Mouse (Mus musculus) hindbrain, embryonic 11.5 days (tissue): ENCODE results near the gene Itsn1. TPM values are rescaled to one million over a fixed set of nuclear protein-coding genes. Genes with fewer than 3 reads are reported as not detected.

Source experiments
- ATAC-seq: fragments of 200-750 bp; cut with Nextera tagmentation; 2 replicates; pipeline ENCODE4 v1.8.0; 2017; ENCODE audit warnings: mild to moderate bottlenecking, moderate TSS enrichment, moderate library complexity; ENCODE audit not compliant: low FRiP score
- DNase-seq: peaks from one replicate; pipeline ENCODE4 v3.0.0-alpha.2; 2015; ENCODE audit warnings: low spot score
- H3K27ac ChIP-seq: fragments of 300-500 bp; sonication (generic); 2 replicates; pipeline ENCODE4 v1.5.1; 2014; ENCODE audit warnings: mild to moderate bottlenecking, low read depth, low read length
- H3K27me3 ChIP-seq: fragments of 300-500 bp; sonication (generic); 2 replicates; pipeline ENCODE4 v1.6.1; 2014; ENCODE audit warnings: mild to moderate bottlenecking, low read length, moderate library complexity, mixed read lengths; ENCODE audit not compliant: control insufficient read depth, insufficient read depth
- H3K36me3 ChIP-seq: fragments of 300-500 bp; sonication (generic); 2 replicates; pipeline ENCODE4 v1.6.1; 2014; ENCODE audit warnings: mild to moderate bottlenecking, low read length, moderate library complexity, mixed read lengths; ENCODE audit not compliant: control insufficient read depth, insufficient read depth
- H3K4me1 ChIP-seq: fragments of 300-500 bp; sonication (generic); replicated peaks from 2 replicates; pipeline ENCODE4 v1.6.1; 2014; ENCODE audit warnings: low read length, mixed read lengths; ENCODE audit not compliant: control insufficient read depth, insufficient read depth
- H3K4me2 ChIP-seq: fragments of 300-500 bp; sonication (generic); replicated peaks from 2 replicates; pipeline ENCODE4 v1.6.1; 2014; ENCODE audit warnings: mild to moderate bottlenecking, low read depth, low read length
- H3K4me3 ChIP-seq: fragments of 300-500 bp; sonication (generic); 2 replicates; pipeline ENCODE4 v1.5.1; 2014; ENCODE audit warnings: low read depth, low read length
- H3K9ac ChIP-seq: fragments of 300-500 bp; sonication (generic); 2 replicates; pipeline ENCODE4 v1.6.1; 2014; ENCODE audit warnings: low read depth, low read length
- H3K9me3 ChIP-seq: fragments of 300-500 bp; sonication (generic); 2 replicates; pipeline ENCODE4 v1.6.1; 2016; ENCODE audit warnings: low read length; ENCODE audit not compliant: control insufficient read depth
- WGBS: fragments of 180-500 bp; shearing (Covaris S2); extraction: QIAGEN DNeasy Blood & Tissue Kit; methylation state at CpG from one replicate; pipeline ENCODE4 v1.1.7; 2014; 5-methylcytosine and 5-hydroxymethylcytosine counted together
- polyA plus RNA-seq: library from polyadenylated mRNA; unstranded; fragments of >200 nt; fragmentation: Nextera tagmentation; extraction: Ambion mirVana; gene quantifications from 2 replicates; pipeline ENCODE4 v1.2.1, GENCODE M21; 2014

The Itsn1 gene
- polyA plus RNA-seq, 1 experiment from 2014 or later, result 61.1 TPM

- H3K9me3 ChIP-seq, result no peaks in the 10 kb centered on the region
- no peaks in the 10 kb centered on the region for H3K36me3 ChIP-seq
- ATAC-seq, result no peak
- no peak overlapping the region for H3K4me2 ChIP-seq
- H3K27me3 ChIP-seq, result no peaks in the 10 kb centered on the region
- no peak overlapping the region for H3K9ac ChIP-seq
- H3K27ac ChIP-seq, result no peak overlapping the region
- H3K4me1 ChIP-seq, result peaks cover 20% of the 10 kb centered on the region
- no peak for DNase-seq
- WGBS, result 91% methylated on average over 6 of the region's 6 CpGs
- no peak overlapping the region for H3K4me3 ChIP-seq
These were observed 39.5 kb downstream of the Itsn1 start for GRCm38 (mm10) chr16:91768586-91768985.

- Histone ChIP-seq H3K27ac (peak overlapping the region; percentile 70), H3K36me3 (no peaks in the 10 kb centered on the region), H3K4me3 (no peak overlapping the region), H3K9ac (no peak overlapping the region), H3K4me2 (no peak overlapping the region), H3K27me3 (no peaks in the 10 kb centered on the region), H3K4me1 (peaks cover 18% of the 10 kb centered on the region), H3K9me3 (no peaks in the 10 kb centered on the region)
- 74% methylated on average over 5 of the region's 5 CpGs for WGBS
- ATAC-seq (no peak), DNase-seq (no peak)
These were observed 40.8 kb downstream of the Itsn1 start for GRCm38 (mm10) chr16:91769911-91770310.

GRCm38 (mm10) chr16:91770662-91771061 lies 41.6 kb downstream of the Itsn1 start:
- Histone ChIP-seq H3K9ac (no peak overlapping the region), H3K36me3 (no peaks in the 10 kb centered on the region), H3K27me3 (no peaks in the 10 kb centered on the region), H3K9me3 (no peaks in the 10 kb centered on the region), H3K4me2 (0 out of 2 replicates have a peak overlapping the region, but pooled peaks have one; percentile 14), H3K27ac (peak overlapping the region; percentile 70), H3K4me3 (no peak overlapping the region), H3K4me1 (peaks cover 18% of the 10 kb centered on the region)
- 27% methylated on average over 5 of the region's 5 CpGs for WGBS
- DNase-seq (peak; percentile 79), ATAC-seq (peak; percentile 95)

- Histone ChIP-seq H3K27me3 (no peaks in the 10 kb centered on the region), H3K9ac (no peak overlapping the region), H3K4me1 (peaks cover 15% of the 10 kb centered on the region), H3K4me2 (no peak overlapping the region), H3K9me3 (no peaks in the 10 kb centered on the region), H3K36me3 (no peaks in the 10 kb centered on the region), H3K27ac (peak overlapping the region; percentile 70), H3K4me3 (no peak overlapping the region)
- DNase-seq (peak; percentile 28), ATAC-seq (peak; percentile 33)
- 63% methylated on average over 6 of the region's 6 CpGs for WGBS
These were observed 42.3 kb downstream of the Itsn1 start for GRCm38 (mm10) chr16:91771334-91771733.

DNA sequence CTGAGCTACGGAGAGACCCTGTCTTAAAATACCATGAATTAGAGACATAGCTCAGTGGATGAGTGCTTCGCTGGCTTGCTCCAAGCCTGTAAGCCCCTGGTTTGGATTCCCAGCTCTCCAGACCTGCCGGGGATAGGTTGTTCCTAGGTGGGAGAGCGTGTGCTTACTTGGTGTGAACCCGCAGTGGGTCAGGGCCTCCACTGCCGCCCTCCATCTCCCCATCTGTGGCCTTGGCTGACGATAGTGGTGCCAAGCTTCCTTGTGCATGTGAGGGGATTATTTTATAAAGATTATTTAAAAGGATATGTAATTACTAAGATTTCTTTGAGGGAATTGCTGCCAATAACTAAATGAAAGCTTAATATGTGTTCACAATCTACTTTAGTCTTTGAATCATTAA lies 43.5 kb downstream of the Itsn1 start:
- DNase-seq (no peak), ATAC-seq (no peak)
- Histone ChIP-seq H3K9me3 (no peaks in the 10 kb centered on the region), H3K27me3 (no peaks in the 10 kb centered on the region), H3K4me3 (no peak overlapping the region), H3K9ac (no peak overlapping the region), H3K27ac (no peak overlapping the region), H3K4me2 (no peak overlapping the region), H3K4me1 (peaks cover 15% of the 10 kb centered on the region), H3K36me3 (no peaks in the 10 kb centered on the region)
- WGBS, result 80% methylated on average over 7 of the region's 7 CpGs

DNA sequence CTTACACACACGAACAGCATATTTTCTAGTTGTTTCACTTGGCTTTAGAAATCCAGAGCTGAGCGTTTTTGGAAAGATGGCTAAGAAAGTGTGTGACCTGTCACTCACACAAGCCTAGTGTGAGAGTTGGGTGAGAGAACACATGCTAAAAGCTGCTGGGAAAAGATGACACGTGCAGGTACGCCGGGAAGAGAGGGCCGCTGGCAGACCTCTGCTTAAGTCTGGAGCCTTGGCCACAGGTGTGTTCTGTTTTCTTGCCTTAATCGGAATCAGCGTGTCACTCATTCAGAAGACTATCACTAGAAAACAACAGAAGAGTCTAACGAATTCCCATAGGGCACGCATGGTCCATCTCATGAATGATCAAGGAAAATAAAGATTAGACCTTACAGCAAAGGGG lies 50.5 kb downstream of the Itsn1 start:
- 82% methylated on average over 10 of the region's 10 CpGs for WGBS
- ATAC-seq, result no peak

DNA sequence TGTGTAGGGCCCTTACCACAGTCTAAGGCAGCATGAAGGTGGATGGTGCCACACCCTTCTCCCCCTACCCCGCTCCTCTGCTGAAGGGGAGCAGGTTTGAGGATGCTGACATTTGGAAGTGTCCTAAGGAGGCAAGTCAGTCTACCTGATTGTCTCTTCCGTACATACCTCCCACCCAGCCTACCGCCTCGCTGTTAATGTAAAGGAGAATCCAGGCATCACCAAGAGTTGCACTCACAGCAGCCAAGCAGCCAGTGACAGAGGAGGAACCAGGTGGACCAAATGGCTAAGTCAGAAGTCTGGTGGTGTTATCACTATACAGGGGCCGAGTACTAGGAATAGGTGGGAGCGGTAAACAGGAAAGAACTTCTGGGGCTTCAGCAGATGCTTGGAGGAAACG lies 51.1 kb downstream of the Itsn1 start:
- Histone ChIP-seq H3K9me3 (no peaks in the 10 kb centered on the region), H3K4me2 (no peak overlapping the region), H3K27me3 (no peaks in the 10 kb centered on the region), H3K9ac (no peak overlapping the region), H3K4me3 (no peak overlapping the region), H3K4me1 (no peaks in the 10 kb centered on the region), H3K36me3 (no peaks in the 10 kb centered on the region), H3K27ac (no peak overlapping the region)
- ATAC-seq (no peak), DNase-seq (no peak)
- WGBS, result 91% methylated on average over 7 of the region's 7 CpGs

More for the DNA sequence above, 50.5 kb downstream of the Itsn1 start:
- H3K36me3 ChIP-seq, result no peaks in the 10 kb centered on the region
- no peaks in the 10 kb centered on the region for H3K4me1 ChIP-seq
- no peak overlapping the region for H3K27ac ChIP-seq
- no peaks in the 10 kb centered on the region for H3K27me3 ChIP-seq
- H3K4me3 ChIP-seq, result no peak overlapping the region
- no peaks in the 10 kb centered on the region for H3K9me3 ChIP-seq
- DNase-seq, result no peak
- H3K4me2 ChIP-seq, result no peak overlapping the region
- no peak overlapping the region for H3K9ac ChIP-seq

DNA sequence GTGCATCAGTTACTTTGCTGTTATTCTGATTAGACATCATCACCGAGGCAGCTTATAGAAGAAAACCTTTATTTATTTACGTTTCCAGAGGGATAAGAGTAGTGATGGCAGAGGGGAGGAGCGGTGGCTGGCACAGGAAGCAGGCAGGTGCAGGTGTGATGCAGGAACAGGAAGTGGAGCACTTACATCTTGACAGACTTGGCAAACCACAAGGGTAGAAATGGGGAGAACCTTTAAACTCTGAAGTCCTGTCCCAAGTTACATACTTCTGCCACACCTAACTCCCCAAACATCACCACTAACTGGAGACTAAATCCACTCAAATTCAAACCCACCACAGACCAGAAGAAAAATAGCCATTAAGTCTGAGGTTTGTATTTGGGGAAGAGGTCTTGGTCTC lies 51.7 kb downstream of the Itsn1 start:
- DNase-seq, result no peak
- 88% methylated on average over 3 of the region's 3 CpGs for WGBS
- H3K27me3 ChIP-seq, result no peaks in the 10 kb centered on the region

DNA sequence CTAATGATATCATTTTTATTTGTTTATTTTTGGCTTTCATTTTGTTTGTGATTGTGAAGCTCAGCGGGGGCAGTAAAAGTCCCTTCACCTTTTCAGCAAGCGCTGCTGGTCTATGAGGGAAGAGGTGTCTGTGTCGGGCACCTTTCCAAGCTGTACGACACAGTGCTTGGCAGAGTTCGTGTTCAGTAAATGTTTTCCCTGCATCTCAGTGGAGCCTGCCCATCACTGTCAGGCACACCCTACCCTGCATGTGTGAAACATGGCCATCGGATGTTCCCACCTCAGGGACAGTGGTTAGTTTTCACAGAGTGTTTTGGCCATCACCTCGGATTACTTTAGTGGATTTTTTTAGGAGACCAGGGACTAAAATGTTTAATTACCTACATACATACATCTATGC lies 54.1 kb downstream of the Itsn1 start:
- Histone ChIP-seq H3K9ac (no peak overlapping the region), H3K9me3 (no peaks in the 10 kb centered on the region), H3K4me2 (no peak overlapping the region), H3K27ac (no peak overlapping the region), H3K4me3 (no peak overlapping the region), H3K4me1 (no peaks in the 10 kb centered on the region), H3K36me3 (0 out of 2 replicates have a peak, but pooled peaks cover 2% of the 10 kb centered on the region), H3K27me3 (no peaks in the 10 kb centered on the region)
- ATAC-seq (no peak), DNase-seq (no peak)
- 96% methylated on average over 7 of the region's 7 CpGs for WGBS

More for the DNA sequence above, 51.7 kb downstream of the Itsn1 start:
- H3K9ac ChIP-seq, result no peak overlapping the region
- no peak overlapping the region for H3K4me3 ChIP-seq
- ATAC-seq, result no peak
- no peak overlapping the region for H3K4me2 ChIP-seq
- H3K9me3 ChIP-seq, result no peaks in the 10 kb centered on the region
- H3K27ac ChIP-seq, result no peak overlapping the region
- H3K4me1 ChIP-seq, result no peaks in the 10 kb centered on the region
- no peaks in the 10 kb centered on the region for H3K36me3 ChIP-seq
